Mouse (Mus musculus): ENCODE results near the gene Hirip3. TPM values are rescaled to one million over a fixed set of nuclear protein-coding genes. Genes with fewer than 3 reads are reported as not detected.

Hirip3 gene
- 20.2 and 25.7 TPM in 2 replicates for polyA plus RNA-seq (2015; fragmentation: Nextera tagmentation; extraction: Ambion mirVana)

DNA sequence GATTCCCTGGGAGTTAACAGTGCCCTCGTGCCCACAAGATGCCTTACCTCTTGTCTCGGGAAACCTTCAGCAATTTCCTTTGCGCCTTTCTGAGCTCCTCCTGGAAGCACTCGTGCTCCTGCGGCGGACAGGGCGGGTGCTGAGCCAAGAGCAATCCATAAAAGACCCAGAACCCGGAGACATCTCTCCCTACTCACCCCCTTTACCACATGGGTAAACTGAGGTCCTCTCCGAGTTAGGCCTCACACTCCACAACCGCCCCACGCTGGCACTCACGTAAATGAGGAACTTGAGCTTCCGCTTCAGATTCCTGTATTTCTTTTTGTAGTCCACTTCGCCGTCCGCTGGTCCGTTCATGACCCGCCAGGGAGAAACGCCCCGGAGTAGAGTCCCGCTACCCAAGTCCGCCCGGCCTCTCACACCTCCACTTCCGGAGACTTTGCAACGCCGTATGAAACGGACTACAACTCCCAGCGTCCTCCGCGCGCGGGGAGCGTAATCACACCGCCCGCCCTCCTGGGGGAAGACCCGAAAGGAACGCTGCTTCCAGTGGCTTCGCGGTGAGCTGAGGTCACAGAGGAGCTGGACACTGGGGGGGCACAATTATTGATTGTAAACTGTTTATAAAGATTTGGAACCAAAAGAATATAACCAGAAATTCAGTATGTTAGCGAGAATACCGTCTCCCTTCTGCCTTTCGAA is at the start of gene Hirip3:
Gene Hirip3, plus strand, starts transcription at position 544 of the 702 bp plus-strand sequence.
- H3K27ac ChIP-seq = peak within 1 kb of the TSS; percentile 86
- no peaks in the 10 kb centered on the region for H3K9me3 ChIP-seq
- H3K4me3 ChIP-seq = peak within 1 kb of the TSS; percentile 66
- H3K4me2 ChIP-seq = peak within 1 kb of the TSS; percentile 87
- peaks cover 55% of the 10 kb centered on the region for H3K36me3 ChIP-seq
- WGBS = 4% methylated on average over 42 of the region's 42 CpGs
- no peaks in the 10 kb centered on the region for H3K27me3 ChIP-seq
- peaks cover 31% of the 10 kb centered on the region for H3K4me1 ChIP-seq (replicated peaks)
- ATAC-seq (ENCODE audit: low FRiP score) = peak; percentile 88
- H3K9ac ChIP-seq = peak within 1 kb of the TSS; percentile 78

GRCm38 (mm10) chr7:126815726-126816222 is 46.0 kb upstream of the Hirip3 start:
- 0 out of 2 replicates have a peak, but pooled peaks cover 5% of the 10 kb centered on the region for H3K27me3 ChIP-seq
- H3K9ac ChIP-seq = no peak overlapping the region
- 49% methylated on average over 8 of the region's 8 CpGs for WGBS
- no peaks in the 10 kb centered on the region for H3K9me3 ChIP-seq
- H3K36me3 ChIP-seq = no peaks in the 10 kb centered on the region
- no peak overlapping the region for H3K4me2 ChIP-seq
- H3K4me3 ChIP-seq = no peak overlapping the region
- no peak overlapping the region for H3K27ac ChIP-seq
- ATAC-seq (ENCODE audit: low FRiP score) = no peak
- H3K4me1 ChIP-seq (replicated peaks) = no peaks in the 10 kb centered on the region

- ATAC-seq (ENCODE audit: low FRiP score) = no peak
- 88% methylated on average over 8 of the region's 8 CpGs for WGBS
- H3K4me1 ChIP-seq (replicated peaks) = no peaks in the 10 kb centered on the region
- H3K4me2 ChIP-seq = no peak overlapping the region
- H3K27ac ChIP-seq = no peak overlapping the region
- H3K4me3 ChIP-seq = no peak overlapping the region
- no peak overlapping the region for H3K9ac ChIP-seq
- H3K36me3 ChIP-seq = no peaks in the 10 kb centered on the region
- 0 out of 2 replicates have a peak, but pooled peaks cover 5% of the 10 kb centered on the region for H3K27me3 ChIP-seq
- H3K9me3 ChIP-seq = no peaks in the 10 kb centered on the region
These were observed 45.3 kb upstream of the Hirip3 start for GRCm38 (mm10) chr7:126816494-126816893.

GRCm38 (mm10) chr7:126817595-126817994 is 44.2 kb upstream of the Hirip3 start:
- Histone ChIP-seq H3K4me2 (no peak overlapping the region), H3K9me3 (no peaks in the 10 kb centered on the region), H3K36me3 (no peaks in the 10 kb centered on the region), H3K27me3 (0 out of 2 replicates have a peak, but pooled peaks cover 5% of the 10 kb centered on the region), H3K4me1 (replicated peaks) (peaks cover 10% of the 10 kb centered on the region), H3K27ac (no peak overlapping the region), H3K4me3 (no peak overlapping the region), H3K9ac (no peak overlapping the region)
- WGBS = 90% methylated on average over 7 of the region's 7 CpGs
- ATAC-seq (ENCODE audit: low FRiP score) = no peak

- Histone ChIP-seq H3K27me3 (no peaks in the 10 kb centered on the region), H3K4me2 (no peak overlapping the region), H3K4me3 (no peak overlapping the region), H3K9me3 (no peaks in the 10 kb centered on the region), H3K9ac (no peak overlapping the region), H3K27ac (no peak overlapping the region), H3K36me3 (no peaks in the 10 kb centered on the region), H3K4me1 (replicated peaks) (peaks cover 17% of the 10 kb centered on the region)
- 52% methylated on average over 1 of the region's 1 CpGs for WGBS
- ATAC-seq (ENCODE audit: low FRiP score) = no peak
These were observed 43.0 kb upstream of the Hirip3 start for GRCm38 (mm10) chr7:126818818-126819217.

DNA sequence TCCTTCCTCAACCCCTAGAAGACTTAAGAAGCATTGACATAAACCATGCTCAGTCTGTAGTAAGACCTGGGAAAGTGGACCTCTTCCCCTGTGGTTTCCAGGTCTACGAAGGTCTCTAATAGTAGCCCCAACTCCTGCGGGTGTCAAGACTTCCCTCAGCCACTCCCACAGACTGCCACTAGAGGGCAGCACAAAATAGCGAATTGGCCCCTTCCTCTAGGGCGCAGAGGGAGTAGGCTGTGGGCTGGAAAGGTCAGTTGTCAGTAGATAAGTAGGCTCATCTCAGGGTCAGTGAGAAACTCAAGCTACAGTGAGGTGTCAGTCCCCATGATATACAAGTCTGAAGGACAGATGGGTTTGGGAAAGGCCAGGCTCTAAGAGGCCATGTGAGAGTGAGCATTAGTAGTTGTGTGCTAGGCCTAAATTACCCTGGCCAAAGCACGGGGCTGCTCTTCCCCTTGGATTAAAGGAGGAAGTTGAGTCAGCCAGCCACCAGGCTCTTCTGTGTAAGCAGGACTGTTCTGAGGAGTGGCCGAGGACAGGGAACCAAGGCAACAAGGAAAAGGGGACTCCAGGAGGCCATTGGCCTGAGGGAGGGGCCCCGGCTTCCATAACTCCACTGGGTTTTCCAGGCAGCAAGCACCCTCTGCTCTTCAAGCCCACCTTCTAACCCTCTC is 39.8 kb upstream of the Hirip3 start:
- H3K9ac ChIP-seq = peak overlapping the region; percentile 87
- peak overlapping the region; percentile 93 for H3K27ac ChIP-seq
- WGBS = 29% methylated on average over 7 of the region's 7 CpGs
- H3K9me3 ChIP-seq = no peaks in the 10 kb centered on the region
- H3K4me1 ChIP-seq (replicated peaks) = peaks cover 46% of the 10 kb centered on the region
- no peaks in the 10 kb centered on the region for H3K27me3 ChIP-seq
- H3K4me2 ChIP-seq = peak overlapping the region; percentile 73
- 0 out of 2 replicates have a peak, but pooled peaks cover 7% of the 10 kb centered on the region for H3K36me3 ChIP-seq
- no peak for ATAC-seq (ENCODE audit: low FRiP score)
- H3K4me3 ChIP-seq = peak overlapping the region; percentile 70

DNA sequence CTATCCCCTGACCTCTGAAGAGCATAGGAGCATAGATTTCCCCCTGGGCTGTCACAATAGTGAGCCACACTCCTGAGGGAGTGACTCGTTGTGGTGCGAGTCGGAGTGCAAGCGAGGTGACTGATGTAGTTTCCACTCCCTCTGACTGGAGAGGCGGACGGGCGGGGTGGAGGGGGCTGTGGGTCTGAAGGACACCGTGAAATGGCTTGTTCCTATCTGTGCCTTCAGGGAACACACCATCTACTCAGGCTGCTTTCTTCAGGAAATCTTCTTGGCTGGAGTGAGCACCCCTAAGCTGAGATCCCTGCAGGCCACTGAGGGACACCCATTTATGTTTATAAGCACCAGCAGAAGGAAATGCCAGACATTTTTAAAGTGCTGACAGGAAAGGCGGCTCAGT is 39.0 kb upstream of the Hirip3 start:
- H3K4me2 ChIP-seq = peak overlapping the region; percentile 73
- peak overlapping the region; percentile 70 for H3K4me3 ChIP-seq
- H3K9ac ChIP-seq = peak overlapping the region; percentile 87
- no peaks in the 10 kb centered on the region for H3K27me3 ChIP-seq
- no peaks in the 10 kb centered on the region for H3K9me3 ChIP-seq
- 3% methylated on average over 9 of the region's 9 CpGs for WGBS
- peak overlapping the region; percentile 93 for H3K27ac ChIP-seq
- H3K36me3 ChIP-seq = 0 out of 2 replicates have a peak, but pooled peaks cover 13% of the 10 kb centered on the region
- ATAC-seq (ENCODE audit: low FRiP score) = peak; percentile 50
- peaks cover 46% of the 10 kb centered on the region for H3K4me1 ChIP-seq (replicated peaks)

DNA sequence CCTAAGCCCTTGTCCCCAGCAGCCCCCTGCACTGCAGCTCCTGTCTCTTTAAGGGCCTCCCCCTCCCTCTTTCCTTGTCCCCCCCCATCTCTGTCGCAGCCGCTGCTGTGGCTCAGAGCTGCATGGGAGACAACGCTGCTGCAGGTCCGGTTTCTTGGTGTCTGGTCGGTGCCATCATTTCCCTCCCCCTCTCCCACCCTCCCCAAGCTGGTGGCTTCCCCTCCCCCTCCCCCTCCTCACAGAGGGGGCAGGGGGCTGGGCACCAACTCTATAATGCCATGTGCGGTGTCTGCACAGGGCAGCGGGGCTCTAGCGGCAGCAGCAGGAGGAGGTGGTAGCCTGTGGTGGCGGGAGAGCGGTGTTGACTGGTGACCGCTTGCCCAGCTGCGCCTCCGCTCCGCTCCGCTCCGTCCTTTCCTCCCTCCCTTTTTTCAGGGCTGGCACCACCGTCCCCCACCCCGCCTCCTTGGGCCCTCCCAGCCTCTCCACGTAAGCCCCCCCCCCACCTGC is 38.5 kb upstream of the Hirip3 start:
- Histone ChIP-seq H3K27ac (peak overlapping the region; percentile 93), H3K4me2 (peak overlapping the region; percentile 73), H3K4me3 (peak overlapping the region; percentile 70), H3K9ac (peak overlapping the region; percentile 87), H3K4me1 (replicated peaks) (peaks cover 48% of the 10 kb centered on the region), H3K27me3 (no peaks in the 10 kb centered on the region), H3K36me3 (peaks cover 13% of the 10 kb centered on the region; the same call in 1 of the 2 replicates), H3K9me3 (no peaks in the 10 kb centered on the region)
- ATAC-seq (ENCODE audit: low FRiP score) = peak; percentile 84
- WGBS = under 1% methylated on average over 15 of the region's 19 CpGs

DNA sequence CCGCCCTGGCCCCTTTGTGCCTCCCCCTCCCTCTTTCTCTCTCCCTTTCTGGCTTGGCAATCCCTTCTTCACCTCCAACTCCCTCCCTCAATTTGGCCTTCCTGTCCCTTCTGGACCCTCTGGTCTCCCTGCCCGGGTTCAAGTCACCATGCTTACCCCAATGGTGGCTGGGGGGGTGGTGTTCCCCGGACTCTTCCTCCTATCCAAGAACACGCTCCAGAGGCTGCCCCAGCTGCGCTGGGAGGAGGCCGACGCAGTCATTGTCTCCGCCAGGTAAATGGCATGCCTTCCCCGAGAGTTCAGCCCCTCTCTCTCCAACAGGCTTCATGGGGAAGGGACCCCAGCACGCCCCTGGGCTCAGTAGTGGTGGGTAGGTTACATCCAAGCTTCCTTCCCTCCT is 37.8 kb upstream of the Hirip3 start:
- H3K4me3 ChIP-seq = peak overlapping the region; percentile 70
- ATAC-seq (ENCODE audit: low FRiP score) = 0 out of 2 replicates have a peak, but pooled peaks have one; percentile 1
- peaks cover 20% of the 10 kb centered on the region for H3K36me3 ChIP-seq
- no peaks in the 10 kb centered on the region for H3K27me3 ChIP-seq
- peak overlapping the region; percentile 93 for H3K27ac ChIP-seq
- H3K4me1 ChIP-seq (replicated peaks) = peaks cover 54% of the 10 kb centered on the region
- peak overlapping the region; percentile 87 for H3K9ac ChIP-seq
- 11% methylated on average over 9 of the region's 10 CpGs for WGBS
- peak overlapping the region; percentile 73 for H3K4me2 ChIP-seq
- no peaks in the 10 kb centered on the region for H3K9me3 ChIP-seq

DNA sequence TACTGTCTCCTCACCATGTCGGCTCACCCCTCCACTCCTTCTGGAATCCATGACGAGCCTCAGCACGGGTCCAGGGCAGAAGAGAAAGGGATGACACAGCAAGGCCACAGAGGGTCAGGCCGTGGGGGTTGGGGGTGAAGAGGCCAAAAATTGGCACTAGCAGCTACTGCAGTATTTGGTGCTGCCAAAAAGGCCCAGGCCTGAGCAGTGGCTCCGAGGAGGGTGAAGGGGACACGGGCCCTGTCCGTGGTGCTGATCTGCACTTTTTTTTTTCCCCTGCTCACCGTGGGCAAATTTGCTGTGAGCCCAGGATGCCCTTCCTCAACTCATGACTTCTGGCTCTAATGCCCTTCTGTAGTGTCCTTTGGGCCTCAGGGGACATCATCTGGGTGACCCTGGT is 36.4 kb upstream of the Hirip3 start:
- ATAC-seq (ENCODE audit: low FRiP score) = no peak
- Histone ChIP-seq H3K4me1 (replicated peaks) (peaks cover 66% of the 10 kb centered on the region), H3K9ac (peak overlapping the region; percentile 87)

DNA sequence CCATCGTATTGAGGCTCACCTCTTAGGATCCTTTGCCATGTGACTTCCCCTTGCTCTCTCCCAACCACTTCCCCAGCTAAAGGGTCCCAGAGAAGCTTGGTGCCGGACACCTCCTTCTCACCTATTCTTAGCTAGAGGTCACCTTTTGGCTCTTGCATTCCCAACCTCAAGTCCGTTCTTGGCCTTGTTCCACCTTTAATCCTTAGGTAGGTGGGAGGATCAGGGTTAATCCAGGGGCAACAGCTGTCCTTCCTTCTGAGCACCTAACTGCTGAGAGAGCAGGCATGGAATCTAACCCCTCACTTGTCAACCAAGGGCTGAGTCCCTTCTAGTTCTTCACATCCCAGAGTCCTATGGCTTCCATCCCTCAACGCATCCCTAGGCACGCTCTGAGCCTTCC is 35.8 kb upstream of the Hirip3 start:
- Histone ChIP-seq H3K36me3 (peaks cover 27% of the 10 kb centered on the region), H3K4me1 (replicated peaks) (peaks cover 66% of the 10 kb centered on the region), H3K27ac (no peak overlapping the region), H3K4me3 (no peak overlapping the region), H3K9ac (peak overlapping the region; percentile 87; the same call in 1 of the 2 replicates), H3K9me3 (no peaks in the 10 kb centered on the region), H3K27me3 (no peaks in the 10 kb centered on the region), H3K4me2 (peak overlapping the region; percentile 73; the same call in 1 of the 2 replicates)
- no peak for ATAC-seq (ENCODE audit: low FRiP score)
- WGBS = 78% methylated on average over 5 of the region's 5 CpGs

More for the DNA sequence above, 36.4 kb upstream of the Hirip3 start:
- WGBS = 31% methylated on average over 8 of the region's 8 CpGs
- Histone ChIP-seq H3K27ac (no peak overlapping the region), H3K9me3 (no peaks in the 10 kb centered on the region), H3K4me2 (peak overlapping the region; percentile 73), H3K4me3 (peak overlapping the region; percentile 70), H3K27me3 (no peaks in the 10 kb centered on the region), H3K36me3 (peaks cover 27% of the 10 kb centered on the region)

DNA sequence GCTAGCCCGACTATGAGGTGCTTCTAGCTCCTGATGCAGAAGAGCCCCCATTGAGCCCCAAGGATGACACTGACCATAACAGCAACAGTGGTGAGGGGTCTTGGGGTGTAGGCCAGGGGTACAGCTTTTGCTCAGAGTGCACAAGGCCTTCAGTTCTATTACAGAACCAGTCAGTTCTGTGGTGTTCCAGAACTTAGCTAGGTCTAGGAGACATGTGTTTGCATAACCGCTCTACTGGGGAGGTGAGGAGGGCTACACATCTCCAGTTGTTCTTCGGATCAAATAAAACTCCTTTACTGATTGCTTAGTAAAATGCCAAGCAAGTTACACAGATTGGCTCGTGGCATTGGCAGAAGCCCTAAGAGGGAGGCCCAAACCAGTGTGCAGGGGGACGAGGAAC is 30.2 kb upstream of the Hirip3 start, which contains the start of gene 4930451I11Rik:
Gene 4930451I11Rik, minus strand, starts transcription at position 101 of the 400 bp plus-strand sequence.
- peak within 1 kb of the TSS; percentile 24; the same call in 1 of the 2 replicates for H3K27ac ChIP-seq
- no peaks in the 10 kb centered on the region for H3K27me3 ChIP-seq
- H3K4me2 ChIP-seq = peak within 1 kb of the TSS; percentile 54
- peaks cover 33% of the 10 kb centered on the region for H3K4me1 ChIP-seq (replicated peaks)
- H3K4me3 ChIP-seq = peak within 1 kb of the TSS; percentile 31
- H3K36me3 ChIP-seq = peaks cover 24% of the 10 kb centered on the region
- no peaks in the 10 kb centered on the region for H3K9me3 ChIP-seq
- H3K9ac ChIP-seq = peak within 1 kb of the TSS; percentile 49; the same call in 1 of the 2 replicates
- ATAC-seq (ENCODE audit: low FRiP score) = no peak
- 58% methylated on average over 5 of the region's 5 CpGs for WGBS
